In genomic region chr3:88677399-88677798, GRCm38 (mm10) we compare ENCODE assay signal across 8 mouse cellular contexts. TPM values are rescaled to one million over a fixed set of nuclear protein-coding genes. Genes with fewer than 3 reads are reported as not detected.
DNase-seq lines count a peak whose midpoint lies in the region; ATAC-seq and TF ChIP-seq lines count a peak whose summit lies in the region.

No protein-coding gene starts in this region.

- DNase-seq in G1E (ENCODE audit: low spot score) = peak; percentile 46
- peak; percentile 92 for DNase-seq in brain, embryonic 14.5 days (ENCODE audit: low read depth)
- DNase-seq in kidney, postnatal 14 days = peak; percentile 83
- DNase-seq in ovary, adult 18-20 months (ENCODE audit: low spot score) = peak; percentile 43
- peak; percentile 65 for DNase-seq in urinary bladder, postnatal 25 days (ENCODE audit: low spot score)

- no peak for TF ChIP-seq POLR2A in brain, embryonic 14.5 days (IDR thresholded peaks at IDR 0.05; ENCODE audit: borderline replicate concordance, extremely low read depth, insufficient read depth, insufficient read length, poor library complexity, severe bottlenecking)

- peak overlapping the region; percentile 72 for H3K4me2 ChIP-seq in heart, embryonic 16.5 days (ENCODE audit: low read depth, low read length)
- peak overlapping the region; percentile 73 for H3K4me2 ChIP-seq in lung, embryonic 16.5 days (ENCODE audit: low read depth, low read length)

- peak overlapping the region; percentile 63; the same call in 1 of the 2 replicates for H3K4me3 ChIP-seq in G1E (ENCODE audit: low read depth, low read length)
- H3K4me3 ChIP-seq in heart, embryonic 16.5 days (ENCODE audit: low read length) = peak overlapping the region; percentile 42
- peak overlapping the region; percentile 47 for H3K4me3 ChIP-seq in lung, embryonic 16.5 days (ENCODE audit: low read length)

- TF ChIP-seq CTCF in G1E (IDR thresholded peaks at IDR 0.05; ENCODE audit: low read depth, low read length) = 0 out of 2 replicates have a peak, but pooled peaks have one; percentile 19
- TF ChIP-seq CTCF in brain, embryonic 14.5 days (IDR thresholded peaks at IDR 0.05; ENCODE audit: borderline replicate concordance, extremely low read depth, insufficient read depth, insufficient read length) = peak; percentile 76; the same call in 1 of the 2 replicates

- H3K36me3 ChIP-seq in G1E (replicated peaks) = no peaks in the 10 kb centered on the region
- no peaks in the 10 kb centered on the region for H3K36me3 ChIP-seq in heart, embryonic 16.5 days (ENCODE audit: control insufficient read depth, insufficient read depth)
- H3K36me3 ChIP-seq in lung, embryonic 16.5 days (ENCODE audit: control insufficient read depth, insufficient read depth, low read length) = no peaks in the 10 kb centered on the region

- 0 out of 2 replicates have a peak, but pooled peaks cover 5% of the 10 kb centered on the region for H3K4me1 ChIP-seq in G1E (ENCODE audit: insufficient read depth, low read depth, low read length)
- H3K4me1 ChIP-seq in heart, embryonic 16.5 days (ENCODE audit: control insufficient read depth, insufficient read depth, low read length) = no peaks in the 10 kb centered on the region
- no peaks in the 10 kb centered on the region; the same call in 1 of the 2 replicates for H3K4me1 ChIP-seq in lung, embryonic 16.5 days (replicated peaks; ENCODE audit: control insufficient read depth, insufficient read depth, low read length)

- peak overlapping the region; percentile 69 for H3K9ac ChIP-seq in heart, embryonic 16.5 days (ENCODE audit: low read length)
- H3K9ac ChIP-seq in lung, embryonic 16.5 days (ENCODE audit: low read length) = peak overlapping the region; percentile 65

- H3K9me3 ChIP-seq in G1E (replicated peaks) = no peaks in the 10 kb centered on the region
- H3K9me3 ChIP-seq in heart, embryonic 16.5 days (replicated peaks; ENCODE audit: control insufficient read depth, low read length) = no peaks in the 10 kb centered on the region
- H3K9me3 ChIP-seq in lung, embryonic 16.5 days (ENCODE audit: control insufficient read depth, low read length) = no peaks in the 10 kb centered on the region

- ATAC-seq in G1E (ENCODE audit: extremely low read depth, insufficient number of reproducible peaks, low FRiP score, poor library complexity, severe bottlenecking) = 0 out of 2 replicates have a peak, but pooled peaks have one; percentile 22
- ATAC-seq in erythroblast, adult 5-6 weeks (replicated peaks; ENCODE audit: low FRiP score, poor library complexity, severe bottlenecking) = peak; percentile 94
- ATAC-seq in heart, embryonic 16.5 days (replicated peaks; ENCODE audit: extremely low read depth, insufficient read depth, low FRiP score) = peak; percentile 58; the same call in 1 of the 2 replicates
- ATAC-seq in lung, embryonic 16.5 days (ENCODE audit: low read depth) = peak; percentile 87

- H3K27me3 ChIP-seq in G1E (ENCODE audit: insufficient read depth, low read length) = peaks cover 3% of the 10 kb centered on the region; the same call in 1 of the 2 replicates
- H3K27me3 ChIP-seq in heart, embryonic 16.5 days (ENCODE audit: control insufficient read depth, insufficient read depth, low read length) = no peaks in the 10 kb centered on the region
- no peaks in the 10 kb centered on the region for H3K27me3 ChIP-seq in lung, embryonic 16.5 days (ENCODE audit: control insufficient read depth, insufficient read depth, low read depth, low read length)

- H3K27ac ChIP-seq in heart, embryonic 16.5 days (ENCODE audit: low read length) = no peak overlapping the region
- no peak overlapping the region for H3K27ac ChIP-seq in lung, embryonic 16.5 days (ENCODE audit: low read length)

- WGBS in heart, embryonic 16.5 days = 9% methylated on average over 11 of the region's 11 CpGs
- 8% methylated on average over 11 of the region's 11 CpGs for WGBS in lung, embryonic 16.5 days

RNA-seq across cellular contexts. Expression of gene Khdc4, which starts 8.2 kb away (rescaled TPM):
- total RNA-seq in G1E (2014; fragmentation: Nextera tagmentation) (98.1 and 102 TPM in 2 replicates), G1E (2017) (83.9 and 88.8 TPM in 2 replicates)
- 16.7 and 18.5 TPM in 2 replicates for polyA plus RNA-seq in G1E (2012)
- polyA plus RNA-seq in brain, embryonic 14.5 days (2012; rRNA removed) = 115 and 169 TPM in 2 replicates
- 25.0 and 29.5 TPM in 2 replicates for total RNA-seq in erythroblast, adult 5-6 weeks (2015; ENCODE audit: low replicate concordance)
- total RNA-seq in erythroblast, adult 5-6 weeks (2017; ENCODE audit: low replicate concordance) = 19.9 and 23.4 TPM in 2 replicates
- 67.4 and 68.6 TPM in 2 replicates for polyA plus RNA-seq in heart, embryonic 16.5 days (2015; fragmentation: Nextera tagmentation; extraction: Ambion mirVana)
- polyA plus RNA-seq in lung, embryonic 16.5 days (2015; fragmentation: Nextera tagmentation; extraction: Ambion mirVana) = 82.1 and 86.2 TPM in 2 replicates

RNA-seq across cellular contexts. Expression of gene Rxfp4, which starts 24.5 kb away (rescaled TPM):
- not detected in 2 replicates for total RNA-seq in G1E (2014; fragmentation: Nextera tagmentation)
- 0.12 TPM in 1 of 2 replicates, not detected in the other for total RNA-seq in G1E (2017)
- not detected in 2 replicates for polyA plus RNA-seq in G1E (2012)
- polyA plus RNA-seq in brain, embryonic 14.5 days (2012; rRNA removed) = not detected in 2 replicates
- total RNA-seq in erythroblast, adult 5-6 weeks (2015; ENCODE audit: low replicate concordance) = not detected in 2 replicates
- total RNA-seq in erythroblast, adult 5-6 weeks (2017; ENCODE audit: low replicate concordance) = not detected in 2 replicates
- polyA plus RNA-seq in heart, embryonic 16.5 days (2015; fragmentation: Nextera tagmentation; extraction: Ambion mirVana) = not detected in 2 replicates
- not detected in 2 replicates for polyA plus RNA-seq in lung, embryonic 16.5 days (2015; fragmentation: Nextera tagmentation; extraction: Ambion mirVana)

RNA-seq across cellular contexts. Expression of gene Rit1, which starts 39.2 kb away (rescaled TPM):
- total RNA-seq in G1E (2014; fragmentation: Nextera tagmentation) = 29.7 and 30.8 TPM in 2 replicates
- 30.2 and 35.8 TPM in 2 replicates for total RNA-seq in G1E (2017)
- 18.2 and 18.3 TPM in 2 replicates for polyA plus RNA-seq in G1E (2012)
- polyA plus RNA-seq in brain, embryonic 14.5 days (2012; rRNA removed) = 45.2 and 49.2 TPM in 2 replicates
- 99.9 and 111 TPM in 2 replicates for total RNA-seq in erythroblast, adult 5-6 weeks (2015; ENCODE audit: low replicate concordance)
- 90.6 and 102 TPM in 2 replicates for total RNA-seq in erythroblast, adult 5-6 weeks (2017; ENCODE audit: low replicate concordance)
- 59.0 and 59.4 TPM in 2 replicates for polyA plus RNA-seq in heart, embryonic 16.5 days (2015; fragmentation: Nextera tagmentation; extraction: Ambion mirVana)
- 58.9 and 68.9 TPM in 2 replicates for polyA plus RNA-seq in lung, embryonic 16.5 days (2015; fragmentation: Nextera tagmentation; extraction: Ambion mirVana)

Comparison
In these comparisons a context has a peak if more than half of its experiments do, and no peak if none do; other contexts are left out.
1. ATAC-seq: peak in every context shown above with its lines; median percentile 94 in erythroblast, adult 5-6 weeks; 87 in lung, embryonic 16.5 days; 58 in heart, embryonic 16.5 days; 22 in G1E.